Mouse (Mus musculus) C3H10T1/2 (cell line): Measurements from ENCODE around the gene Haus5. TPM values are rescaled to one million over a fixed set of nuclear protein-coding genes. Genes with fewer than 3 reads are reported as not detected.

Experiments
- polyA plus RNA-seq, 2 experiments: library from polyadenylated mRNA; unstranded; fragments of >200 nt; fragmentation: generic; extraction: Trizol; gene quantifications; one replicate each; pipeline ENCODE4 v1.2.1; 2012; ENCODE audit warnings: missing spikeins in 2 of 2

Haus5 gene
- polyA plus RNA-seq: 10 to 100 TPM; 15.2 to 16.6 TPM

GRCm38 (mm10) chr7:30664529-30665200 is at the start of gene Haus5:
TSS of gene Haus5 (minus strand) at chr7:30664994.

GRCm38 (mm10) chr7:30711942-30712341 is 47.1 kb upstream of the Haus5 start, which contains the start of gene Atp4a:
TSS of gene Atp4a (plus strand) at chr7:30712209.

GRCm38 (mm10) chr7:30698589-30698988 is 33.8 kb upstream of the Haus5 start, which contains the start of gene 2200002J24Rik:
TSS of gene 2200002J24Rik (plus strand) at chr7:30698926.

GRCm38 (mm10) chr7:30671480-30671879 is 6.7 kb upstream of the Haus5 start, which contains the start of gene Pmis2:
TSS of gene Pmis2 (minus strand) at chr7:30671605.

GRCm38 (mm10) chr7:30649591-30650540 is 14.9 kb downstream of the Haus5 start, which contains the start of gene Rbm42:
TSS of gene Rbm42 (minus strand) at chr7:30650317.

GRCm38 (mm10) chr7:30635752-30636151 is 29.0 kb downstream of the Haus5 start, which contains the start of gene Etv2:
TSS of gene Etv2 (minus strand) at chr7:30635852.

GRCm38 (mm10) chr7:30625530-30626384 is 39.0 kb downstream of the Haus5 start, which contains the start of gene Cox6b1:
TSS of gene Cox6b1 (minus strand) at chr7:30626151.

GRCm38 (mm10) chr7:30612654-30613402 is 52.0 kb downstream of the Haus5 start, which contains the start of gene Upk1a:
TSS of gene Upk1a (minus strand) at chr7:30612847.

Other genes with a start within 250 kb of the Haus5 start
- gene Hcst, start 245.1 kb downstream of the Haus5 start, polyA plus RNA-seq: not detected
- gene Nfkbid, start 243.3 kb downstream of the Haus5 start, polyA plus RNA-seq: not detected
- gene Aplp1, start 219.5 kb downstream of the Haus5 start, polyA plus RNA-seq: under 1 TPM; 0.02 to 0.13 TPM
- not detected for gene Kirrel2, start 207.3 kb downstream of the Haus5 start, polyA plus RNA-seq
- gene Nphs1, start 206.7 kb downstream of the Haus5 start, polyA plus RNA-seq: under 1 TPM; 0.28 TPM
- gene Prodh2, start 171.4 kb downstream of the Haus5 start, polyA plus RNA-seq: not detected
- 10 to 100 TPM in 1 of 2 experiments, under 1 TPM in 1; 0.55 to 10.4 TPM for gene Arhgap33, start 129.9 kb downstream of the Haus5 start, polyA plus RNA-seq
- 100 to 1,000 TPM; 101 to 108 TPM for gene Hspb6, start 112.8 kb downstream of the Haus5 start, polyA plus RNA-seq
- gene Proser3, start 112.7 kb downstream of the Haus5 start, polyA plus RNA-seq: 10 to 100 TPM in 1 of 2 experiments, 1 to 10 TPM in 1; 2.9 to 18.1 TPM
- 10 to 100 TPM; 55.0 to 57.3 TPM for gene Lin37, start 105.2 kb downstream of the Haus5 start, polyA plus RNA-seq
- gene U2af1l4, start 101.7 kb downstream of the Haus5 start, polyA plus RNA-seq: 10 to 100 TPM; 59.0 to 76.2 TPM
- 1 to 10 TPM in 1 of 2 experiments, under 1 TPM in 1; 0.21 to 1.4 TPM for gene Gm49396, start 101.7 kb downstream of the Haus5 start, polyA plus RNA-seq
- gene Psenen, start 101.4 kb downstream of the Haus5 start, polyA plus RNA-seq: 100 to 1,000 TPM; 203 to 206 TPM
- 1 to 10 TPM in 1 of 2 experiments, under 1 TPM in 1; 0.18 to 1.6 TPM for gene Igflr1, start 99.6 kb downstream of the Haus5 start, polyA plus RNA-seq
- gene Kmt2b, start 76.3 kb downstream of the Haus5 start, polyA plus RNA-seq: 10 to 100 TPM in 1 of 2 experiments, 1 to 10 TPM in 1; 3.7 to 16.5 TPM
- under 1 TPM; 0.05 to 0.28 TPM for gene Zbtb32, start 66.1 kb downstream of the Haus5 start, polyA plus RNA-seq
- 1 to 10 TPM in 1 of 2 experiments, under 1 TPM in 1; 0.34 to 1.1 TPM for gene Upk1a, start 52.1 kb downstream of the Haus5 start, polyA plus RNA-seq
- 100 to 1,000 TPM; 929 to 961 TPM for gene Cox6b1, start 38.8 kb downstream of the Haus5 start, polyA plus RNA-seq
- under 1 TPM in 1 of 2 experiments, not detected in 1; 0.05 TPM for gene Etv2, start 29.1 kb downstream of the Haus5 start, polyA plus RNA-seq
- gene Rbm42, start 14.7 kb downstream of the Haus5 start, polyA plus RNA-seq: 100 to 1,000 TPM; 133 to 147 TPM
- gene Pmis2, start 6.6 kb upstream of the Haus5 start, polyA plus RNA-seq: not detected
- not detected for gene 2200002J24Rik, start 33.9 kb upstream of the Haus5 start, polyA plus RNA-seq
- gene Atp4a, start 47.2 kb upstream of the Haus5 start, polyA plus RNA-seq: not detected
- 100 to 1,000 TPM; 160 to 238 TPM for gene Tmem147, start 64.5 kb upstream of the Haus5 start, polyA plus RNA-seq
- not detected for gene Gapdhs, start 78.7 kb upstream of the Haus5 start, polyA plus RNA-seq
- gene Sbsn, start 86.5 kb upstream of the Haus5 start, polyA plus RNA-seq: 1 to 10 TPM; 1.0 to 2.6 TPM
- gene Dmkn, start 98.8 kb upstream of the Haus5 start, polyA plus RNA-seq: not detected
- gene Krtdap, start 122.9 kb upstream of the Haus5 start, polyA plus RNA-seq: not detected
- gene Ffar2, start 158.8 kb upstream of the Haus5 start, polyA plus RNA-seq: not detected
- gene Ffar3, start 191.2 kb upstream of the Haus5 start, polyA plus RNA-seq: not detected
- gene Ffar1, start 196.6 kb upstream of the Haus5 start, polyA plus RNA-seq: not detected
- under 1 TPM in 1 of 2 experiments, not detected in 1; 0.01 TPM for gene Cd22, start 215.3 kb upstream of the Haus5 start, polyA plus RNA-seq
- gene Mag, start 249.9 kb upstream of the Haus5 start, polyA plus RNA-seq: under 1 TPM; 0.01 TPM